Mouse (Mus musculus) MEL (cell line): Measurements from ENCODE around the gene Sept12. TPM values are rescaled to one million over a fixed set of nuclear protein-coding genes. Genes with fewer than 3 reads are reported as not detected.

Experiments
- DNase-seq: peaks from one replicate; pipeline ENCODE4 v3.0.0; 2011; ENCODE audit warnings: low read depth, low spot score
- H3K27ac ChIP-seq: 2 replicates; pipeline ENCODE4 v1.5.1; 2012; ENCODE audit warnings: low read depth, mild to moderate bottlenecking, control low read depth, low read length, moderate library complexity; ENCODE audit not compliant: control insufficient read depth
- H3K27me3 ChIP-seq, 2 experiments: fragments of 150-350 bp in 1 of 2; sonication (generic) in 1 of 2; 2 replicates each; pipeline ENCODE4 v1.6.1; 2012; ENCODE audit warnings: low read length in 2 of 2, mild to moderate bottlenecking in 2 of 2, improper control_type of control experiment in 1 of 2, moderate library complexity in 1 of 2; ENCODE audit not compliant: insufficient read depth in 2 of 2, control insufficient read depth in 1 of 2
- H3K36me3 ChIP-seq, 2 experiments: 2 replicates each; pipeline ENCODE4 v1.6.1; 2012 to 2014; ENCODE audit warnings: low read length in 2 of 2, improper control_type of control experiment in 1 of 2, inconsistent platforms in 1 of 2, mild to moderate bottlenecking in 1 of 2; ENCODE audit not compliant: insufficient read depth in 2 of 2, control insufficient read depth in 1 of 2
- H3K4me1 ChIP-seq, 2 experiments: fragments of 150-350 bp in 1 of 2; sonication (generic) in 1 of 2; 2 replicates each; pipeline ENCODE4 v1.6.1; 2012; ENCODE audit warnings: low read length in 2 of 2, improper control_type of control experiment in 1 of 2, mild to moderate bottlenecking in 1 of 2; ENCODE audit not compliant: insufficient read depth in 2 of 2, control insufficient read depth in 1 of 2
- H3K4me3 ChIP-seq, 2 experiments: fragments of 150-350 bp in 1 of 2; sonication (generic) in 1 of 2; 2 replicates each; pipeline ENCODE4 v1.5.1; 2012; ENCODE audit warnings: low read depth in 2 of 2, low read length in 2 of 2, mild to moderate bottlenecking in 2 of 2, moderate library complexity in 2 of 2, control low read depth in 1 of 2, improper control_type of control experiment in 1 of 2; ENCODE audit not compliant: control insufficient read depth in 1 of 2, insufficient read depth in 1 of 2
- H3K79me2 ChIP-seq: 2 replicates; pipeline ENCODE4 v1.6.1; 2012; ENCODE audit warnings: mild to moderate bottlenecking, low read length, moderate library complexity; ENCODE audit not compliant: control insufficient read depth, poor library complexity, insufficient read depth
- H3K9ac ChIP-seq: 2 replicates; pipeline ENCODE4 v1.6.1; 2012; ENCODE audit warnings: low read depth, mild to moderate bottlenecking, control low read depth, low read length, moderate library complexity; ENCODE audit not compliant: control insufficient read depth, poor library complexity, severe bottlenecking
- H3K9me3 ChIP-seq: fragments of 150-350 bp; sonication (generic); replicated peaks from 2 replicates; pipeline ENCODE4 v1.6.1; 2012; ENCODE audit warnings: mild to moderate bottlenecking, low read length, improper control_type of control experiment, moderate library complexity; ENCODE audit not compliant: insufficient read depth
- CHD1 ChIP-seq: IDR thresholded peaks from 2 replicates; pipeline ENCODE4 v1.6.1; 2012; ENCODE audit warnings: low read depth, mild to moderate bottlenecking, inconsistent platforms, low read length, improper control_type of control experiment
- CTCF ChIP-seq, 3 experiments: IDR thresholded peaks in 2 of 3; conservative IDR thresholded peaks in 1 of 3; 2 replicates each; pipeline ENCODE4 v1.5.1; 2011 to 2012; ENCODE audit warnings: low read length in 3 of 3, low read depth in 2 of 3, mild to moderate bottlenecking in 2 of 3, improper control_type of control experiment in 1 of 3, inconsistent platforms in 1 of 3, mixed read lengths in 1 of 3, moderate library complexity in 1 of 3; ENCODE audit not compliant: control insufficient read depth in 1 of 3, insufficient read depth in 1 of 3, poor library complexity in 1 of 3, severe bottlenecking in 1 of 3
- E2F4 ChIP-seq: IDR thresholded peaks from 2 replicates; pipeline ENCODE4 v1.6.1; 2011; ENCODE audit warnings: low read depth, low read length, improper control_type of control experiment, borderline replicate concordance
- GABPA ChIP-seq: IDR thresholded peaks from 2 replicates; pipeline ENCODE4 v1.6.1; 2012; ENCODE audit warnings: low read depth, mild to moderate bottlenecking, inconsistent platforms, low read length, improper control_type of control experiment, moderate library complexity
- MAFK ChIP-seq: IDR thresholded peaks from 2 replicates; pipeline ENCODE4 v1.6.1; 2011; ENCODE audit warnings: low read depth, mild to moderate bottlenecking, low read length, improper control_type of control experiment, borderline replicate concordance
- MYC ChIP-seq: IDR thresholded peaks from 2 replicates; pipeline ENCODE4 v1.6.1; 2011; ENCODE audit warnings: low read depth, mild to moderate bottlenecking, low read length, improper control_type of control experiment, moderate library complexity
- NELFE ChIP-seq: IDR thresholded peaks from 2 replicates; pipeline ENCODE4 v1.6.1; 2011; ENCODE audit warnings: low read depth, low read length, improper control_type of control experiment
- NRF1 ChIP-seq: IDR thresholded peaks from 2 replicates; pipeline ENCODE4 v1.6.1; 2014; ENCODE audit warnings: low read depth, mild to moderate bottlenecking, inconsistent platforms, low read length, improper control_type of control experiment, moderate library complexity; ENCODE audit not compliant: poor library complexity, insufficient read depth, severe bottlenecking
- POLR2AphosphoS5 ChIP-seq: IDR thresholded peaks from 2 replicates; pipeline ENCODE4 v1.6.1; 2012; ENCODE audit warnings: low read depth, borderline replicate concordance, mild to moderate bottlenecking, inconsistent platforms, low read length, moderate library complexity, mixed read lengths
- RAD21 ChIP-seq: IDR thresholded peaks from 2 replicates; pipeline ENCODE4 v1.6.1; 2011; ENCODE audit warnings: mild to moderate bottlenecking, low read depth, low read length, improper control_type of control experiment
- RCOR1 ChIP-seq: IDR thresholded peaks from 2 replicates; pipeline ENCODE4 v1.6.1; 2012; ENCODE audit warnings: low read depth, mild to moderate bottlenecking, inconsistent platforms, low read length, improper control_type of control experiment
- SIN3A ChIP-seq: IDR thresholded peaks from 2 replicates; pipeline ENCODE4 v1.6.1; 2012; ENCODE audit warnings: low read length, improper control_type of control experiment, inconsistent platforms
- TAL1 ChIP-seq: IDR thresholded peaks from 2 replicates; pipeline ENCODE4 v1.6.1; 2012; ENCODE audit warnings: mild to moderate bottlenecking, inconsistent platforms, low read length, moderate library complexity, mixed read lengths
- TBP ChIP-seq: IDR thresholded peaks from 2 replicates; pipeline ENCODE4 v1.8.0; 2011; ENCODE audit warnings: low read depth, low read length, improper control_type of control experiment
- UBTF ChIP-seq: IDR thresholded peaks from 2 replicates; pipeline ENCODE4 v1.6.1; 2012; ENCODE audit warnings: low read depth, mild to moderate bottlenecking, inconsistent platforms, low read length, improper control_type of control experiment, moderate library complexity, borderline replicate concordance; ENCODE audit not compliant: insufficient read depth
- USF2 ChIP-seq, 2 experiments: IDR thresholded peaks; 2 replicates each; pipeline ENCODE4 v1.6.1; 2011 to 2012; ENCODE audit warnings: improper control_type of control experiment in 2 of 2, low read length in 2 of 2, borderline replicate concordance in 1 of 2, inconsistent platforms in 1 of 2, low read depth in 1 of 2, mild to moderate bottlenecking in 1 of 2; ENCODE audit not compliant: insufficient read depth in 1 of 2
- ZNF384 ChIP-seq: IDR thresholded peaks from 2 replicates; pipeline ENCODE4 v1.6.1; 2012; ENCODE audit warnings: low read depth, mild to moderate bottlenecking, inconsistent platforms, low read length, improper control_type of control experiment
- polyA plus RNA-seq, 2 experiments: library from polyadenylated mRNA; stranded (reverse) in 1 of 2; unstranded in 1 of 2; fragments of >175 nt in 1 of 2; fragments of >200 nt in 1 of 2; gene quantifications; 2 replicates each; pipeline versions ENCODE4 v1.2.1 to v1.2.4; 2012; ENCODE audit warnings: low replicate concordance in 2 of 2, low read depth in 1 of 2; ENCODE audit not compliant: insufficient read length in 2 of 2, insufficient read depth in 1 of 2, missing spikeins in 1 of 2
- total RNA-seq: library from RNA; depleted of rRNA; stranded (reverse); fragments of 300-350 nt; gene quantifications from 2 replicates; pipeline ENCODE4 v1.2.3, GENCODE M21; 2012

The Sept12 gene
- total and polyA plus RNA-seq, 3 experiments: 0.07 TPM; not detected in 2

DNA sequence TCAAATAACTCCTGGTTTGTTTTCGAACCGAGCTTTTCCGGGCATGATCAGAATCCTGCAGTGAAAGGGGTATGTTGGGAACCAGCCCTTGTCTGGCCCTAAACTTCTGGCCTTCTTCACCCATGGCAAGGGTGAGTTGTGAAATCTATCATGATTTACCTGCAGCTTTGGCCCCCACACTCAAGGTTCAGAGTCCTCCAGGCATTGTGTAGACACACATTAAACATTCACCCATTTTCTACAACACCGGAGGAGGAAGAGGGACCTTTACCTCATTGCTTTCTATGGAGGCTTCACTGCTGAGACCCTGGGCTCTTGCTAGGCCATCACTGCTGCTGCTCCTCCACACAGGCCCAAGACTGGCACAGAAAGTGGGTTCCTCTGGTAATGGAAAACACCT is 50.3 kb downstream of the Sept12 start:
- TF ChIP-seq USF2 (IDR thresholded peaks at IDR 0.05; ENCODE audit: borderline replicate concordance in 1 of 2, insufficient read depth in 1 of 2, low read depth in 1 of 2, low read length in 2 of 2): no peak
- no peak for TF ChIP-seq ZNF384
- TF ChIP-seq RCOR1: no peak
- TF ChIP-seq SIN3A: no peak
- no peak for TF ChIP-seq NELFE
- Histone ChIP-seq H3K4me3 (no peak overlapping the region), H3K9ac (no peak overlapping the region), H3K4me1 (no peaks in the 10 kb centered on the region), H3K9me3 (no peaks in the 10 kb centered on the region), H3K27ac (no peak overlapping the region), H3K36me3 (peaks cover 0 to 6% of the 10 kb centered on the region in 2 experiments; a peak in 2 of 4 replicates), H3K27me3 (no peaks in the 10 kb centered on the region), H3K79me2 (no peaks in the 10 kb centered on the region)
- DNase-seq: no peak

- no peaks in the 10 kb centered on the region for H3K4me1 ChIP-seq
- peaks cover 0 to 1% of the 10 kb centered on the region in 2 experiments; a peak in 2 of 4 replicates for H3K36me3 ChIP-seq
- H3K79me2 ChIP-seq: no peaks in the 10 kb centered on the region
- H3K27ac ChIP-seq: no peak overlapping the region
- no peak overlapping the region for H3K4me3 ChIP-seq
- TF ChIP-seq RAD21: no peak
- no peak for TF ChIP-seq CHD1
- TF ChIP-seq POLR2AphosphoS5: no peak
- no peak for TF ChIP-seq TAL1
- no peak for TF ChIP-seq MAFK
- no peak for TF ChIP-seq CTCF (IDR thresholded peaks at IDR 0.05 in 2 of 3, conservative IDR thresholded peaks at IDR 0.05 in 1 of 3; ENCODE audit: control insufficient read depth in 1 of 3, insufficient read depth in 1 of 3, low read depth in 2 of 3, low read length in 3 of 3, poor library complexity in 1 of 3, severe bottlenecking in 1 of 3)
- no peak for TF ChIP-seq GABPA
- TF ChIP-seq TBP: no peak
- TF ChIP-seq UBTF: no peak
- no peak for TF ChIP-seq NRF1
- no peak for TF ChIP-seq E2F4
- no peak for TF ChIP-seq MYC
- H3K9me3 ChIP-seq: no peaks in the 10 kb centered on the region
- H3K27me3 ChIP-seq: no peaks in the 10 kb centered on the region
- H3K9ac ChIP-seq: no peak overlapping the region
- DNase-seq: no peak
These were observed 51.5 kb downstream of the Sept12 start for GRCm38 (mm10) chr16:4946155-4946554.
